Mouse (Mus musculus) ES-CJ7 (cell line): Measurements from ENCODE around the gene Zfand6.

Experiments
- DNase-seq: peaks from one replicate; pipeline ENCODE4 v3.0.0; 2011; ENCODE audit warnings: low read depth, low spot score

The Zfand6 gene

GRCm38 (mm10) chr7:84651303-84651986, 38.3 kb downstream of the Zfand6 start:
- DNase-seq = peak; percentile 59

GRCm38 (mm10) chr7:84649016-84649415, 40.7 kb downstream of the Zfand6 start:
- DNase-seq = no peak

GRCm38 (mm10) chr7:84646256-84646655, 43.5 kb downstream of the Zfand6 start:
- no peak for DNase-seq

- no peak for DNase-seq
These were observed 46.3 kb downstream of the Zfand6 start for GRCm38 (mm10) chr7:84643270-84643998.

- no peak for DNase-seq
These were observed 47.4 kb downstream of the Zfand6 start for GRCm38 (mm10) chr7:84642159-84642928.

- DNase-seq = no peak
These were observed 52.8 kb downstream of the Zfand6 start for GRCm38 (mm10) chr7:84636939-84637338.

GRCm38 (mm10) chr7:84631878-84632277, 57.9 kb downstream of the Zfand6 start:
- DNase-seq = no peak

GRCm38 (mm10) chr7:84623718-84624117, 66.0 kb downstream of the Zfand6 start:
- no peak for DNase-seq

- DNase-seq = no peak
These were observed 68.8 kb downstream of the Zfand6 start for GRCm38 (mm10) chr7:84620956-84621355.

- no peak for DNase-seq
These were observed 70.8 kb downstream of the Zfand6 start for GRCm38 (mm10) chr7:84618951-84619350.

GRCm38 (mm10) chr7:84612445-84612844, 77.3 kb downstream of the Zfand6 start:
- DNase-seq = no peak

- no peak for DNase-seq
These were observed 78.2 kb downstream of the Zfand6 start for GRCm38 (mm10) chr7:84611609-84612008.

GRCm38 (mm10) chr7:84606293-84606749, 83.4 kb downstream of the Zfand6 start, which contains the start of gene Fah:
Gene Fah (minus strand): TSS chr7:84606722.
- peak; percentile 94 for DNase-seq

GRCm38 (mm10) chr7:84605704-84606292, 84.0 kb downstream of the Zfand6 start:
- peak; percentile 82 for DNase-seq

- no peak for DNase-seq
These were observed 84.6 kb downstream of the Zfand6 start for GRCm38 (mm10) chr7:84605033-84605687.

GRCm38 (mm10) chr7:84604501-84604900, 85.3 kb downstream of the Zfand6 start:
- no peak for DNase-seq

- no peak for DNase-seq
These were observed 88.4 kb downstream of the Zfand6 start for GRCm38 (mm10) chr7:84601331-84601730.

- DNase-seq = no peak
These were observed 89.1 kb downstream of the Zfand6 start for GRCm38 (mm10) chr7:84600631-84601030.

GRCm38 (mm10) chr7:84596633-84597032, 93.1 kb downstream of the Zfand6 start:
- no peak for DNase-seq

- no peak for DNase-seq
These were observed 93.8 kb downstream of the Zfand6 start for GRCm38 (mm10) chr7:84596002-84596401.

- DNase-seq = no peak
These were observed 94.8 kb downstream of the Zfand6 start for GRCm38 (mm10) chr7:84594917-84595303.
